Mouse (Mus musculus): ENCODE data around the gene Olfr699. TPM values are rescaled to one million over a fixed set of nuclear protein-coding genes. Genes with fewer than 3 reads are reported as not detected.

The Olfr699 gene
- polyA plus RNA-seq, 1 experiment from 2014 or later = not detected

Other genes starting within 250 kb of the Olfr699 start
- not detected in 2 replicates for gene Olfr693, start 112.6 kb downstream of the Olfr699 start, polyA plus RNA-seq (2016; fragmentation: Nextera tagmentation; extraction: Ambion mirVana)
- not detected in 2 replicates for gene Olfr694, start 101.4 kb downstream of the Olfr699 start, polyA plus RNA-seq (2016; fragmentation: Nextera tagmentation; extraction: Ambion mirVana)
- gene Olfr695, start 76.8 kb downstream of the Olfr699 start, polyA plus RNA-seq (2016; fragmentation: Nextera tagmentation; extraction: Ambion mirVana) = not detected in 2 replicates
- not detected in 2 replicates for gene Olfr697, start 50.8 kb downstream of the Olfr699 start, polyA plus RNA-seq (2016; fragmentation: Nextera tagmentation; extraction: Ambion mirVana)
- gene Olfr698, start 37.8 kb downstream of the Olfr699 start, polyA plus RNA-seq (2016; fragmentation: Nextera tagmentation; extraction: Ambion mirVana) = not detected in 2 replicates
- gene Olfr700, start 15.6 kb upstream of the Olfr699 start, polyA plus RNA-seq (2016; fragmentation: Nextera tagmentation; extraction: Ambion mirVana) = not detected in 2 replicates
- gene Olfr701, start 20.9 kb upstream of the Olfr699 start, polyA plus RNA-seq (2016; fragmentation: Nextera tagmentation; extraction: Ambion mirVana) = not detected in 2 replicates
- gene Olfr702, start 40.7 kb upstream of the Olfr699 start, polyA plus RNA-seq (2016; fragmentation: Nextera tagmentation; extraction: Ambion mirVana) = not detected in 2 replicates
- not detected in 2 replicates for gene Olfr703, start 50.2 kb upstream of the Olfr699 start, polyA plus RNA-seq (2016; fragmentation: Nextera tagmentation; extraction: Ambion mirVana)
- gene Olfr704, start 70.0 kb upstream of the Olfr699 start, polyA plus RNA-seq (2016; fragmentation: Nextera tagmentation; extraction: Ambion mirVana) = not detected in 2 replicates
- gene Olfr705, start 83.7 kb upstream of the Olfr699 start, polyA plus RNA-seq (2016; fragmentation: Nextera tagmentation; extraction: Ambion mirVana) = not detected in 2 replicates
- gene Olfr706, start 95.0 kb upstream of the Olfr699 start, polyA plus RNA-seq (2016; fragmentation: Nextera tagmentation; extraction: Ambion mirVana) = not detected in 2 replicates
- not detected in 2 replicates for gene Olfr707, start 108.0 kb upstream of the Olfr699 start, polyA plus RNA-seq (2016; fragmentation: Nextera tagmentation; extraction: Ambion mirVana)
- gene Olfr1532-ps1, start 114.8 kb upstream of the Olfr699 start, polyA plus RNA-seq (2016; fragmentation: Nextera tagmentation; extraction: Ambion mirVana) = not detected in 2 replicates
- not detected in 2 replicates for gene Olfr709-ps1, start 139.0 kb upstream of the Olfr699 start, polyA plus RNA-seq (2016; fragmentation: Nextera tagmentation; extraction: Ambion mirVana)
- not detected in 2 replicates for gene Olfr710, start 155.1 kb upstream of the Olfr699 start, polyA plus RNA-seq (2016; fragmentation: Nextera tagmentation; extraction: Ambion mirVana)
- not detected in 2 replicates for gene Olfr6, start 170.7 kb upstream of the Olfr699 start, polyA plus RNA-seq (2016; fragmentation: Nextera tagmentation; extraction: Ambion mirVana)
- not detected in 2 replicates for gene Olfr711, start 182.3 kb upstream of the Olfr699 start, polyA plus RNA-seq (2016; fragmentation: Nextera tagmentation; extraction: Ambion mirVana)
- not detected in 2 replicates for gene Olfr2, start 212.9 kb upstream of the Olfr699 start, polyA plus RNA-seq (2016; fragmentation: Nextera tagmentation; extraction: Ambion mirVana)
- not detected in 2 replicates for gene Olfr713, start 238.0 kb upstream of the Olfr699 start, polyA plus RNA-seq (2016; fragmentation: Nextera tagmentation; extraction: Ambion mirVana)

All from neural tube, embryonic 12.5 days (tissue).